Mouse (Mus musculus) midbrain, embryonic 10.5 days (tissue): ENCODE results near the gene Rbm38. TPM values are rescaled to one million over a fixed set of nuclear protein-coding genes. Genes with fewer than 3 reads are reported as not detected.

Experiments used
- DNase-seq: peaks from one replicate; pipeline ENCODE4 v3.0.0-alpha.2; 2017; ENCODE audit warnings: low spot score
- H3K27ac ChIP-seq: fragments of 300-500 bp; sonication (generic); replicated peaks from 2 replicates; pipeline ENCODE4 v1.5.1; 2016; ENCODE audit warnings: mild to moderate bottlenecking
- H3K27me3 ChIP-seq: fragments of 300-500 bp; sonication (generic); 2 replicates; pipeline ENCODE4 v1.6.1; 2016; ENCODE audit warnings: low read depth, mild to moderate bottlenecking; ENCODE audit not compliant: poor library complexity, severe bottlenecking
- H3K36me3 ChIP-seq: fragments of 300-500 bp; sonication (generic); 2 replicates; pipeline ENCODE4 v1.6.1; 2016; ENCODE audit warnings: mild to moderate bottlenecking, moderate library complexity
- H3K4me1 ChIP-seq: fragments of 300-500 bp; sonication (generic); 2 replicates; pipeline ENCODE4 v1.6.1; 2016
- H3K4me3 ChIP-seq: fragments of 300-500 bp; sonication (generic); 2 replicates; pipeline ENCODE4 v1.5.1; 2016; ENCODE audit warnings: mild to moderate bottlenecking, moderate library complexity
- H3K9me3 ChIP-seq: fragments of 300-500 bp; sonication (generic); replicated peaks from 2 replicates; pipeline ENCODE4 v1.6.1; 2016; ENCODE audit warnings: mild to moderate bottlenecking
- WGBS: fragments of 180-500 bp; shearing (Covaris S2); methylation state at CpG from one replicate; pipeline ENCODE4 v1.1.7; 2016; 5-methylcytosine and 5-hydroxymethylcytosine counted together
- polyA plus RNA-seq: library from polyadenylated mRNA; unstranded; fragments of >200 nt; fragmentation: Nextera tagmentation; extraction: Ambion mirVana; gene quantifications from 2 replicates; pipeline ENCODE4 v1.2.1, GENCODE M21; 2016

The Rbm38 gene
- polyA plus RNA-seq, 1 experiment from 2014 or later: 107 TPM

GRCm38 (mm10) chr2:173080785-173081241 lies 60.5 kb downstream of the Rbm38 start:
- WGBS: 34% methylated on average over 10 of the region's 10 CpGs
- Histone ChIP-seq H3K27ac (no peak overlapping the region), H3K4me3 (no peak overlapping the region), H3K27me3 (0 out of 2 replicates have a peak, but pooled peaks cover 7% of the 10 kb centered on the region), H3K36me3 (no peaks in the 10 kb centered on the region), H3K9me3 (no peaks in the 10 kb centered on the region), H3K4me1 (peaks cover 16% of the 10 kb centered on the region)
- DNase-seq: peak; percentile 79

GRCm38 (mm10) chr2:173082706-173083105 lies 62.4 kb downstream of the Rbm38 start:
- WGBS: 89% methylated on average over 3 of the region's 3 CpGs
- no peak for DNase-seq

GRCm38 (mm10) chr2:173083106-173083505 lies 62.8 kb downstream of the Rbm38 start:
- H3K4me3 ChIP-seq: no peak overlapping the region
- H3K27ac ChIP-seq: no peak overlapping the region
- WGBS: 84% methylated on average over 9 of the region's 9 CpGs
- no peak for DNase-seq
- no peaks in the 10 kb centered on the region for H3K9me3 ChIP-seq
- peaks cover 16% of the 10 kb centered on the region for H3K4me1 ChIP-seq
- no peaks in the 10 kb centered on the region for H3K36me3 ChIP-seq
- 0 out of 2 replicates have a peak, but pooled peaks cover 7% of the 10 kb centered on the region for H3K27me3 ChIP-seq

More at GRCm38 (mm10) chr2:173082706-173083105, 62.4 kb downstream of the Rbm38 start:
- 0 out of 2 replicates have a peak, but pooled peaks cover 7% of the 10 kb centered on the region for H3K27me3 ChIP-seq
- H3K27ac ChIP-seq: no peak overlapping the region
- H3K4me1 ChIP-seq: peaks cover 16% of the 10 kb centered on the region
- no peaks in the 10 kb centered on the region for H3K9me3 ChIP-seq
- H3K36me3 ChIP-seq: no peaks in the 10 kb centered on the region
- H3K4me3 ChIP-seq: no peak overlapping the region

- Histone ChIP-seq H3K9me3 (no peaks in the 10 kb centered on the region), H3K4me1 (peaks cover 16% of the 10 kb centered on the region), H3K36me3 (no peaks in the 10 kb centered on the region), H3K27me3 (0 out of 2 replicates have a peak, but pooled peaks cover 7% of the 10 kb centered on the region), H3K27ac (no peak overlapping the region), H3K4me3 (no peak overlapping the region)
- WGBS: 25% methylated on average over 13 of the region's 13 CpGs
- DNase-seq: no peak
Observed at GRCm38 (mm10) chr2:173083712-173084475, 63.6 kb downstream of the Rbm38 start.

Other genes starting within 250 kb of the Rbm38 start
- gene Bmp7, start 80.2 kb upstream of the Rbm38 start, polyA plus RNA-seq: 14.7 and 14.8 TPM in 2 replicates
- 0.20 and 0.40 TPM in 2 replicates for gene Spo11, start 42.8 kb upstream of the Rbm38 start, polyA plus RNA-seq
- 155 and 169 TPM in 2 replicates for gene Rae1, start 20.4 kb upstream of the Rbm38 start, polyA plus RNA-seq
- 0.07 and 0.11 TPM in 2 replicates for gene Ctcfl, start 99.0 kb downstream of the Rbm38 start, polyA plus RNA-seq
- gene Pck1, start 132.6 kb downstream of the Rbm38 start, polyA plus RNA-seq: not detected in 2 replicates
- gene Zbp1, start 198.4 kb downstream of the Rbm38 start, polyA plus RNA-seq: 0.28 and 0.43 TPM in 2 replicates